Mouse (Mus musculus): ENCODE measurements at regions not wholly inside any gene's neighbourhood (a gene's known extent, or its start where the extent isn't known, plus 50 kb on each side); places are given as distances from the start of the nearest gene placed in this dataset.
A peak's percentile ranks its signal among the peaks of the same experiment; 100 is the strongest.

- Histone ChIP-seq H3K27ac (ENCODE audit: low read length) (no peak overlapping the region), H3K9me3 (replicated peaks; ENCODE audit: control insufficient read depth, low read length) (no peaks in the 10 kb centered on the region), H3K36me3 (ENCODE audit: control insufficient read depth, insufficient read depth, low read length) (no peaks in the 10 kb centered on the region), H3K9ac (ENCODE audit: low read length) (no peak overlapping the region), H3K4me1 (ENCODE audit: control insufficient read depth, insufficient read depth, low read length) (no peaks in the 10 kb centered on the region), H3K4me2 (ENCODE audit: low read depth, low read length) (no peak overlapping the region), H3K4me3 (replicated peaks; ENCODE audit: low read length) (no peak overlapping the region), H3K27me3 (ENCODE audit: control insufficient read depth, insufficient read depth, low read length) (no peaks in the 10 kb centered on the region)
- WGBS: 47% methylated on average over 5 of the region's 5 CpGs
- no peak for ATAC-seq (ENCODE audit: insufficient read depth, low FRiP score)
These were observed 226.9 kb upstream of the Arrdc4 start for GRCm38 (mm10) chr7:68975956-68976355.

DNA sequence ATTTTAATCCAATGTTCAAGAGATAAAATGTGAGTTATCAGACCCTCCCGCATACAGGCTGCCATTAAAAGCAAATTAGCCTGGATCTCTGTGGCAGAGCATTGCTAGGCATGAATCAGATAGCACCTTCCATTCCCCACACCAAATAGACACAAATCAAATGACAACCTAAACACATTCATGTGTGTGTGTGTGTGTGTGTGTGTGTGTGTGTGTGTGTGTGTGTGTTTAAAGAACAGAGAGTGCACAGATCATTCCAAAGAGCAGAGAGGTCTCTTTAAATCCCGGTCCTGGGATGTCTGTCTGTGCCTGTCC lies 226.5 kb upstream of the Arrdc4 start:
- Histone ChIP-seq H3K36me3 (ENCODE audit: control insufficient read depth, insufficient read depth, low read length) (no peaks in the 10 kb centered on the region), H3K27me3 (ENCODE audit: control insufficient read depth, insufficient read depth, low read length) (no peaks in the 10 kb centered on the region), H3K4me2 (ENCODE audit: low read depth, low read length) (no peak overlapping the region), H3K9ac (ENCODE audit: low read length) (no peak overlapping the region), H3K4me3 (replicated peaks; ENCODE audit: low read length) (no peak overlapping the region), H3K9me3 (replicated peaks; ENCODE audit: control insufficient read depth, low read length) (no peaks in the 10 kb centered on the region), H3K4me1 (ENCODE audit: control insufficient read depth, insufficient read depth, low read length) (no peaks in the 10 kb centered on the region), H3K27ac (ENCODE audit: low read length) (no peak overlapping the region)
- 53% methylated on average over 2 of the region's 2 CpGs for WGBS
- no peak for ATAC-seq (ENCODE audit: insufficient read depth, low FRiP score)

GRCm38 (mm10) chr7:68974761-68975579 lies 225.9 kb upstream of the Arrdc4 start:
- no peak for ATAC-seq (ENCODE audit: insufficient read depth, low FRiP score)
- H3K9ac ChIP-seq (ENCODE audit: low read length): no peak overlapping the region
- no peak overlapping the region for H3K4me3 ChIP-seq (replicated peaks; ENCODE audit: low read length)
- H3K4me1 ChIP-seq (ENCODE audit: control insufficient read depth, insufficient read depth, low read length): no peaks in the 10 kb centered on the region
- no peak overlapping the region for H3K27ac ChIP-seq (ENCODE audit: low read length)
- H3K27me3 ChIP-seq (ENCODE audit: control insufficient read depth, insufficient read depth, low read length): no peaks in the 10 kb centered on the region
- H3K9me3 ChIP-seq (replicated peaks; ENCODE audit: control insufficient read depth, low read length): no peaks in the 10 kb centered on the region
- no peak overlapping the region for H3K4me2 ChIP-seq (ENCODE audit: low read depth, low read length)
- WGBS: 63% methylated on average over 8 of the region's 8 CpGs
- no peaks in the 10 kb centered on the region for H3K36me3 ChIP-seq (ENCODE audit: control insufficient read depth, insufficient read depth, low read length)

DNA sequence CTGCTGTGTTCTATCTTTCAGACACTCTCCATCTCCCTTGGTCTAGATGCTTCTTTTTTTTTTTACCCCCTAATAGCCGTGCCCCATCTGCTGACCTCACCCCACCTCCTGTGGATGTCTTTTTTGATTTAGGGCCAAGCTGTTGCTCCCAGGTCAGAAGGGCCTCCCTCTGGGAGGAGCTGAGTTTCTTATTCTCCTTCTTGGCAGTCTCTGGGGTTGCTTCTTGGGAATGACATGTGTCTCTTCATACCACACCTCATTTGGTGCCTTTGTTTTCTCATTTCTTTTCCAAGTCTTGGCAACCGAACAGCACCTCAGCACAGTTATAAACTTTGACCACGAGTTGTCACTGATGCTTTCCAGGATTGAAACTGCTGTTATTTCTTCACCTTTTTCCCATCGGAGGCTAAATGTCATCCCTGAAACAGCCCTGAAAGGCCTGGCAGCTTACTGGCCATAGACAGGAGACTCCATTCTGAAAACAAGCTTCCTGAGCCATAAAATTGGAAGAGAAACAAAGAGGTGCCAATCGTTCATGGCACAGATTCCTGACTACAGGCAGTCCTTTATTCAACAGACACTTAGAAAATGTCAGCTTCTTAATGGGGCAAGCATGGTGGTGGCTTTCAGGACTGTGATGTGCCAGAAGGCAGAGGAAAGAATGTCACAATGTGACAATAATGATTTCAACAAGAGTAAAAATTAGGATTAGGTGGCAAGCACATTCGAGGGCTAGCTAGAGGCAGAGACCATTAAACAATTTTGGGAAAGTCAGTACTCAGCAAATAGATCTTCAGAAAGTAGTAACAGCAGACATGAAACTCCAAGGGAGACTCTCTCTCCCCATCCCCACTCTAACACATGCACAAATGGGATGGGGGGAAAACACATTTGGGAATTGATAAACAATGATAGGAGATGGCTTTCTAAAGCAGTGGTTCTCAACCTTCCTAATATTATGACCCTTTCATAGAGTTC lies 197.1 kb upstream of the Arrdc4 start:
- Histone ChIP-seq H3K9me3 (replicated peaks; ENCODE audit: control insufficient read depth, low read length) (no peaks in the 10 kb centered on the region), H3K4me3 (replicated peaks; ENCODE audit: low read length) (no peak overlapping the region), H3K9ac (ENCODE audit: low read length) (no peak overlapping the region), H3K4me2 (ENCODE audit: low read depth, low read length) (no peak overlapping the region), H3K36me3 (ENCODE audit: control insufficient read depth, insufficient read depth, low read length) (no peaks in the 10 kb centered on the region), H3K27me3 (ENCODE audit: control insufficient read depth, insufficient read depth, low read length) (no peaks in the 10 kb centered on the region), H3K4me1 (ENCODE audit: control insufficient read depth, insufficient read depth, low read length) (no peaks in the 10 kb centered on the region), H3K27ac (ENCODE audit: low read length) (no peak overlapping the region)
- no peak for ATAC-seq (ENCODE audit: insufficient read depth, low FRiP score)
- 48% methylated on average over 6 of the region's 6 CpGs for WGBS

DNA sequence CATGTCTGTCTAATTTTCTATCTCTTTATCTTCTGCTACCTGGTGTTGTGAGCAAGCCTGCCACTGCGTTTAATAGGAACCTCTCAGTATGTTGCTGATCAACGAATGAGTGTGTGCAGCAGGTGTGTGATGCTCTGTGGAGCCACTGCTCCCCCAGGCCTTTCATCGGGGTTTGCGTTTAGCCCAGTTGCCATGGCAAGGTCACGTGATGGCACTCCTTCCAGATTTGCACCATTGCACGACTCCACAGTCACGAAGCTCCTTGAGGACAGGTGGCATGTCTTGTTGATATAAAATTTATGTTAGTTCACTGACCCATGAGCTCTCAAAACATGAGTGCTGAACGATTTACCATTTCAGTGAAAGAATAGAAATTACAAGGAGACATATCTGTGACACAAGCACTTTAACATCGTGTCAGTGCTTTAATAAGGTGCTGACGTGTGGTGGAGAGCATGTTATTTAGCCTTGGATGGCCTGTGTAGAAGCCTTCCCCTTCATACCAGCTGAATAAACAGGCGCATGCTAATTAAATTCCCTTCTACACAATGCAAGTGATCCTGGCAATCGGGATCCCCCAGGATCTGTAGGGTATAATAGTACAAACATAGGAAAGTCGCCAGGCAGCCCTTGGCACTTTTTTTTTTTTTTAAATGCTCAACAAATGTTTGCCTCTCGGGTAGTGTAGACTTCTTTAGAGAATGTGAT lies 181.7 kb upstream of the Arrdc4 start:
- WGBS: 66% methylated on average over 14 of the region's 14 CpGs
- Histone ChIP-seq H3K4me2 (ENCODE audit: low read depth, low read length) (no peak overlapping the region), H3K27ac (ENCODE audit: low read length) (no peak overlapping the region), H3K36me3 (ENCODE audit: control insufficient read depth, insufficient read depth, low read length) (no peaks in the 10 kb centered on the region), H3K27me3 (ENCODE audit: control insufficient read depth, insufficient read depth, low read length) (no peaks in the 10 kb centered on the region), H3K4me1 (ENCODE audit: control insufficient read depth, insufficient read depth, low read length) (no peaks in the 10 kb centered on the region), H3K9me3 (replicated peaks; ENCODE audit: control insufficient read depth, low read length) (no peaks in the 10 kb centered on the region), H3K4me3 (replicated peaks; ENCODE audit: low read length) (no peak overlapping the region), H3K9ac (ENCODE audit: low read length) (no peak overlapping the region)
- no peak for ATAC-seq (ENCODE audit: insufficient read depth, low FRiP score)

- Histone ChIP-seq H3K27me3 (ENCODE audit: control insufficient read depth, insufficient read depth, low read length) (no peaks in the 10 kb centered on the region), H3K36me3 (ENCODE audit: control insufficient read depth, insufficient read depth, low read length) (no peaks in the 10 kb centered on the region), H3K27ac (ENCODE audit: low read length) (no peak overlapping the region), H3K4me2 (ENCODE audit: low read depth, low read length) (no peak overlapping the region), H3K4me1 (ENCODE audit: control insufficient read depth, insufficient read depth, low read length) (no peaks in the 10 kb centered on the region), H3K9me3 (replicated peaks; ENCODE audit: control insufficient read depth, low read length) (no peaks in the 10 kb centered on the region), H3K4me3 (replicated peaks; ENCODE audit: low read length) (no peak overlapping the region), H3K9ac (ENCODE audit: low read length) (no peak overlapping the region)
- 68% methylated on average over 4 of the region's 4 CpGs for WGBS
- peak; percentile 72; the same call in 1 of the 2 replicates for ATAC-seq (ENCODE audit: insufficient read depth, low FRiP score)
These were observed 180.6 kb upstream of the Arrdc4 start for GRCm38 (mm10) chr7:68929669-68930068.

DNA sequence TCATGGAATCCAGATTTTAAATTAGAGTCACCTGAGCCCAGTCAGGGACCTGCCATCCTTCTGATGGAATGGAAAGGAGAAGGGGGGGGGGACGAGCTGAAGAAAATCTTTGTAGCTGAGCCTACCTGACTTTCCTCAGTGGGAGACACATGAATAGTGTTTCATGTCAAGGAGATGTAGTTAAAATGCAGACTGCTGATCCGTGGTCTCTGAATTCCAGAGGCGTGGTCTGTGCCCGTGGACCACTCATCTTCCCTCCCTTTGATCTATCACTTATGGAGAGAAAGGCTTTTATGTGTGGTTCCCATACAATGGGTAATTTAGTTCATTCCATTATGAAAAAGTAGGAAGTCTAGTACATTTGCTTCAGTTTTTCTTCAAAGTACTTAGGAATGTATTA lies 176.6 kb upstream of the Arrdc4 start:
- Histone ChIP-seq H3K27me3 (ENCODE audit: control insufficient read depth, insufficient read depth, low read length) (no peaks in the 10 kb centered on the region), H3K9ac (ENCODE audit: low read length) (no peak overlapping the region), H3K4me3 (replicated peaks; ENCODE audit: low read length) (no peak overlapping the region), H3K27ac (ENCODE audit: low read length) (no peak overlapping the region), H3K4me1 (ENCODE audit: control insufficient read depth, insufficient read depth, low read length) (no peaks in the 10 kb centered on the region), H3K9me3 (replicated peaks; ENCODE audit: control insufficient read depth, low read length) (no peaks in the 10 kb centered on the region), H3K36me3 (ENCODE audit: control insufficient read depth, insufficient read depth, low read length) (no peaks in the 10 kb centered on the region), H3K4me2 (ENCODE audit: low read depth, low read length) (no peak overlapping the region)
- ATAC-seq (ENCODE audit: insufficient read depth, low FRiP score): no peak
- 66% methylated on average over 4 of the region's 4 CpGs for WGBS

DNA sequence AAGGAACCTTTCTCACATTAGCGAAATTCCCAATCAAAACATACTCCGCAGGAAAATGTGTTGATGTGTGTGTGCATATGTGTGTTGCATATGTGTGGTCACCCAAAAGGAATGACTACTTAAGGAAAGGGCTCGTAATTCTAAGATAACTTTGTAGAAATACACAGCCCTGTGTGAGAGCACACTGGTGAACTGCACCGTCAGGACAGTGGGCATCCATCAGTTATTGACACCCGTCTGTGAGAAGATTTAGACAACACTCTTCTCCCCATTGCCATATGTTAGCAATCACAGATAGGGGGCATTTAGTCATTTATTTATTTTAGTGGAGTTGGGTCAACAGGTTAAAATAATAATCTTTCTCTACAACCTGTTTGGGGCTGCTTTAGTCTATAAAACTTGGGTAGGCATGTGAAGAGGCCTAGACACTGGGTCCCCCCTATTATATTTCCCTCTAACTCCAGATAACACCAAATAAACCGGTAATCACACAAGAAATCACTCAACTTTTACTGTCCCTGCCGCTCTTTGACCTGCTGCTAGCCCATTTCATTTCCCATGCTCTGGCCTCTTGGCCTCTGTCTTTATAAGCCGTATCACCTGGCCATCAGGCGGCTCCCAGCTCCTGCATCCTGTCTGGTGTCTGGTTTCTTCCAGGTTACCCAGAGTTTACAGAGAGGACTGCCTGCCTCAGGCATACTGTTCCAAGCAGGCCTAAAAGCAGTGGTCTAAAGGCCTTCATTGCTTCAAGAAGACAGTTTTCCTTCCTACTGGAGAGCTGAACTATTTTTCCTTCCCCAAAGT lies 169.8 kb upstream of the Arrdc4 start:
- H3K27me3 ChIP-seq (ENCODE audit: control insufficient read depth, insufficient read depth, low read length): no peaks in the 10 kb centered on the region
- no peaks in the 10 kb centered on the region for H3K9me3 ChIP-seq (replicated peaks; ENCODE audit: control insufficient read depth, low read length)
- no peak overlapping the region for H3K4me2 ChIP-seq (ENCODE audit: low read depth, low read length)
- H3K9ac ChIP-seq (ENCODE audit: low read length): no peak overlapping the region
- H3K36me3 ChIP-seq (ENCODE audit: control insufficient read depth, insufficient read depth, low read length): no peaks in the 10 kb centered on the region
- peaks cover 7% of the 10 kb centered on the region; the same call in 1 of the 2 replicates for H3K4me1 ChIP-seq (ENCODE audit: control insufficient read depth, insufficient read depth, low read length)
- 65% methylated on average over 9 of the region's 9 CpGs for WGBS
- ATAC-seq (ENCODE audit: insufficient read depth, low FRiP score): no peak
- H3K27ac ChIP-seq (ENCODE audit: low read length): no peak overlapping the region
- H3K4me3 ChIP-seq (replicated peaks; ENCODE audit: low read length): no peak overlapping the region

Data from stomach, embryonic 16.5 days (tissue).